Mouse (Mus musculus): ENCODE measurements around the gene Wdr5b. TPM values are rescaled to one million over a fixed set of nuclear protein-coding genes. Genes with fewer than 3 reads are reported as not detected.
A peak's percentile ranks its signal among the peaks of the same experiment; 100 is the strongest.

Gene Wdr5b
- polyA plus RNA-seq, 1 experiment: 1.6 TPM

DNA sequence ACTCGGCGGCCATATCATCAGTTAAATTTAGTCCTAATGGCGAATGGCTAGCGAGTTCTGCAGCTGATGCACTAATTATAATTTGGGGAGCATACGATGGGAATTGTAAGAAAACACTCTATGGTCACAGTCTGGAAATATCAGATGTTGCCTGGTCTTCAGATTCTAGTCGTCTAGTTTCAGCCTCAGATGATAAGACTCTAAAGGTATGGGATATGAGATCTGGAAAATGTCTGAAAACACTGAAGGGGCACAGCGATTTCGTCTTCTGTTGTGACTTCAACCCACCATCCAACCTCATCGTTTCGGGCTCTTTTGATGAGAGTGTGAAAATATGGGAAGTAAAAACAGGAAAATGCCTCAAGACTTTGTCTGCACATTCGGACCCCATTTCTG is 633 bp downstream of the Wdr5b start:
- peak overlapping the region; percentile 74 for H3ac ChIP-seq (ENCODE audit: control insufficient read depth, insufficient read length, low read depth)
- H3K79me3 ChIP-seq (ENCODE audit: low read depth): peaks cover 8% of the 10 kb centered on the region
- TF ChIP-seq CEBPB (IDR thresholded peaks at IDR 0.05; ENCODE audit: low read depth) (no peak), MAX (IDR thresholded peaks at IDR 0.05) (no peak), USF1 (IDR thresholded peaks at IDR 0.05; ENCODE audit: low read depth) (no peak), FOSL1 (IDR thresholded peaks at IDR 0.05; ENCODE audit: insufficient read depth, low read length, poor library complexity, severe bottlenecking) (no peak), MYOG (IDR thresholded peaks at IDR 0.05; ENCODE audit: control insufficient read depth, extremely low read depth, insufficient read length) (no peak), CTCF (IDR thresholded peaks at IDR 0.05; ENCODE audit: control insufficient read depth, insufficient read depth, insufficient read length) (no peak), MYOD1 (IDR thresholded peaks at IDR 0.05; ENCODE audit: control insufficient read depth, insufficient read length, low read depth) (no peak)
- H3K79me2 ChIP-seq (ENCODE audit: control insufficient read depth, insufficient read depth): peaks cover 28% of the 10 kb centered on the region
- no peaks in the 10 kb centered on the region for H3K27me3 ChIP-seq (ENCODE audit: control insufficient read depth, insufficient read depth, insufficient read length)
- H3K36me3 ChIP-seq (ENCODE audit: control insufficient read depth, insufficient read depth): peaks cover 26% of the 10 kb centered on the region
- peak overlapping the region; percentile 46 for H3K4me3 ChIP-seq (ENCODE audit: insufficient read depth, poor library complexity, severe bottlenecking)

- H3K79me2 ChIP-seq (ENCODE audit: control insufficient read depth, insufficient read depth): peaks cover 28% of the 10 kb centered on the region
- peaks cover 29% of the 10 kb centered on the region for H3K36me3 ChIP-seq (ENCODE audit: control insufficient read depth, insufficient read depth)
- no peak overlapping the region for H3K4me3 ChIP-seq (ENCODE audit: insufficient read depth, poor library complexity, severe bottlenecking)
- TF ChIP-seq MYOG (IDR thresholded peaks at IDR 0.05; ENCODE audit: control insufficient read depth, extremely low read depth, insufficient read length) (no peak), CTCF (IDR thresholded peaks at IDR 0.05; ENCODE audit: control insufficient read depth, insufficient read depth, insufficient read length) (no peak), CEBPB (IDR thresholded peaks at IDR 0.05; ENCODE audit: low read depth) (no peak), MAX (IDR thresholded peaks at IDR 0.05) (no peak), USF1 (IDR thresholded peaks at IDR 0.05; ENCODE audit: low read depth) (no peak), FOSL1 (IDR thresholded peaks at IDR 0.05; ENCODE audit: insufficient read depth, low read length, poor library complexity, severe bottlenecking) (no peak), MYOD1 (IDR thresholded peaks at IDR 0.05; ENCODE audit: control insufficient read depth, insufficient read length, low read depth) (no peak)
- no peak overlapping the region for H3ac ChIP-seq (ENCODE audit: control insufficient read depth, insufficient read length, low read depth)
- peaks cover 8% of the 10 kb centered on the region for H3K79me3 ChIP-seq (ENCODE audit: low read depth)
- no peaks in the 10 kb centered on the region for H3K27me3 ChIP-seq (ENCODE audit: control insufficient read depth, insufficient read depth, insufficient read length)
Observed at GRCm38 (mm10) chr16:36043073-36043472, 2.1 kb downstream of the Wdr5b start.

- peaks cover 8% of the 10 kb centered on the region for H3K79me3 ChIP-seq (ENCODE audit: low read depth)
- H3K79me2 ChIP-seq (ENCODE audit: control insufficient read depth, insufficient read depth): peaks cover 28% of the 10 kb centered on the region
- H3K27me3 ChIP-seq (ENCODE audit: control insufficient read depth, insufficient read depth, insufficient read length): no peaks in the 10 kb centered on the region
- H3ac ChIP-seq (ENCODE audit: control insufficient read depth, insufficient read length, low read depth): no peak overlapping the region
- H3K4me3 ChIP-seq (ENCODE audit: insufficient read depth, poor library complexity, severe bottlenecking): no peak overlapping the region
- peaks cover 37% of the 10 kb centered on the region for H3K36me3 ChIP-seq (ENCODE audit: control insufficient read depth, insufficient read depth)
- TF ChIP-seq MYOG (IDR thresholded peaks at IDR 0.05; ENCODE audit: control insufficient read depth, extremely low read depth, insufficient read length): no peak
- TF ChIP-seq MYOD1 (IDR thresholded peaks at IDR 0.05; ENCODE audit: control insufficient read depth, insufficient read length, low read depth): no peak
- TF ChIP-seq CEBPB (IDR thresholded peaks at IDR 0.05; ENCODE audit: low read depth): no peak
- no peak for TF ChIP-seq MAX (IDR thresholded peaks at IDR 0.05)
- no peak for TF ChIP-seq FOSL1 (IDR thresholded peaks at IDR 0.05; ENCODE audit: insufficient read depth, low read length, poor library complexity, severe bottlenecking)
- TF ChIP-seq USF1 (IDR thresholded peaks at IDR 0.05; ENCODE audit: low read depth): no peak
- no peak for TF ChIP-seq CTCF (IDR thresholded peaks at IDR 0.05; ENCODE audit: control insufficient read depth, insufficient read depth, insufficient read length)
Observed at GRCm38 (mm10) chr16:36043964-36044363, 3.0 kb downstream of the Wdr5b start.

DNA sequence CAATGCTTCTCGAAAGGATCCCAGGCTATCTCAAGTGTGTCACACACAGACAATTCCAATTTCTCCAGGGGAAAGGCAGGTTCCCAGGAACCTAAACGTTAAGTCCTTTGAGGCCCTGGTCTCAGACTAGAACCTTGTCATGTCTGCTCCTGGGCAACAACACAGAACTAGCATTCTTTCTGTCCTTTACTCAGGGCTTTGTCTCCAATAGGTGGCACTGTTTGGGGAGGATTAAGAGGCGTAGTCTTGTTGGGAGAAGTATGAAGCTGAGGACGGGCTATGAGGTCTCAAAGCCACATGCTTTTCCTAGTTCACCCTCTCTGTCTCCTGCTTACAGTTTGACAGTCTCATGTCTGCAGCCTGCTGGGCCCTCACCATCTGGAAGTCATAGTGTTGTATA is 6.5 kb downstream of the Wdr5b start:
- H3K79me3 ChIP-seq (ENCODE audit: low read depth): peaks cover 2% of the 10 kb centered on the region
- TF ChIP-seq MYOG (IDR thresholded peaks at IDR 0.05; ENCODE audit: control insufficient read depth, extremely low read depth, insufficient read length): no peak
- TF ChIP-seq USF1 (IDR thresholded peaks at IDR 0.05; ENCODE audit: low read depth): no peak
- TF ChIP-seq MAX (IDR thresholded peaks at IDR 0.05): no peak
- no peak for TF ChIP-seq CEBPB (IDR thresholded peaks at IDR 0.05; ENCODE audit: low read depth)
- TF ChIP-seq CTCF (IDR thresholded peaks at IDR 0.05; ENCODE audit: control insufficient read depth, insufficient read depth, insufficient read length): no peak
- TF ChIP-seq FOSL1 (IDR thresholded peaks at IDR 0.05; ENCODE audit: insufficient read depth, low read length, poor library complexity, severe bottlenecking): no peak
- no peak for TF ChIP-seq MYOD1 (IDR thresholded peaks at IDR 0.05; ENCODE audit: control insufficient read depth, insufficient read length, low read depth)

DNA sequence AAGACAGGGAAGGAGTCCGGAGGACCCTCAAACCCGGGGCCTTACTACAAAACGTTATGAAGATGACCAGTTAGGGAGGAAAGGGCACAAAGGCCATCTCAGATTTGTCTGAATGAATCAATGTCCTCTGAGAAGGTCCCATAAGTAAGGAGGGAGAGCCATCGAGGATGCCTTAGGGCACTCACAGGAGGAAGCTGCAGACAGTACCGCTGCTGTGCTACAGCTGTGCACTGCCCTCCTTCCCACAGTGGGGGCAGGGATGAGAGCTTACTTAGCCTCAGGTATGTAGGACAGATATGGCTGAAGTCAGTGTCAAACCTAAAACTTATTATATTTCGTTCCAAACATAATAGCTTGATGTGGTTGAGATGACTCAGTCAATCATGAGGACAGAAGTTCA is 10.5 kb downstream of the Wdr5b start:
- H3K4me3 ChIP-seq (ENCODE audit: insufficient read depth, poor library complexity, severe bottlenecking): no peak overlapping the region
- no peaks in the 10 kb centered on the region for H3K27me3 ChIP-seq (ENCODE audit: control insufficient read depth, insufficient read depth, insufficient read length)
- H3K79me3 ChIP-seq (ENCODE audit: low read depth): no peaks in the 10 kb centered on the region
- H3ac ChIP-seq (ENCODE audit: control insufficient read depth, insufficient read length, low read depth): no peak overlapping the region
- H3K79me2 ChIP-seq (ENCODE audit: control insufficient read depth, insufficient read depth): no peaks in the 10 kb centered on the region
- TF ChIP-seq MYOD1 (IDR thresholded peaks at IDR 0.05; ENCODE audit: control insufficient read depth, insufficient read length, low read depth): no peak
- peaks cover 38% of the 10 kb centered on the region for H3K36me3 ChIP-seq (ENCODE audit: control insufficient read depth, insufficient read depth)

More for the DNA sequence above, 6.5 kb downstream of the Wdr5b start:
- Histone ChIP-seq H3K4me3 (ENCODE audit: insufficient read depth, poor library complexity, severe bottlenecking) (no peak overlapping the region), H3K27me3 (ENCODE audit: control insufficient read depth, insufficient read depth, insufficient read length) (no peaks in the 10 kb centered on the region), H3K79me2 (ENCODE audit: control insufficient read depth, insufficient read depth) (peaks cover 14% of the 10 kb centered on the region), H3K36me3 (ENCODE audit: control insufficient read depth, insufficient read depth) (peaks cover 53% of the 10 kb centered on the region), H3ac (ENCODE audit: control insufficient read depth, insufficient read length, low read depth) (no peak overlapping the region)

DNA sequence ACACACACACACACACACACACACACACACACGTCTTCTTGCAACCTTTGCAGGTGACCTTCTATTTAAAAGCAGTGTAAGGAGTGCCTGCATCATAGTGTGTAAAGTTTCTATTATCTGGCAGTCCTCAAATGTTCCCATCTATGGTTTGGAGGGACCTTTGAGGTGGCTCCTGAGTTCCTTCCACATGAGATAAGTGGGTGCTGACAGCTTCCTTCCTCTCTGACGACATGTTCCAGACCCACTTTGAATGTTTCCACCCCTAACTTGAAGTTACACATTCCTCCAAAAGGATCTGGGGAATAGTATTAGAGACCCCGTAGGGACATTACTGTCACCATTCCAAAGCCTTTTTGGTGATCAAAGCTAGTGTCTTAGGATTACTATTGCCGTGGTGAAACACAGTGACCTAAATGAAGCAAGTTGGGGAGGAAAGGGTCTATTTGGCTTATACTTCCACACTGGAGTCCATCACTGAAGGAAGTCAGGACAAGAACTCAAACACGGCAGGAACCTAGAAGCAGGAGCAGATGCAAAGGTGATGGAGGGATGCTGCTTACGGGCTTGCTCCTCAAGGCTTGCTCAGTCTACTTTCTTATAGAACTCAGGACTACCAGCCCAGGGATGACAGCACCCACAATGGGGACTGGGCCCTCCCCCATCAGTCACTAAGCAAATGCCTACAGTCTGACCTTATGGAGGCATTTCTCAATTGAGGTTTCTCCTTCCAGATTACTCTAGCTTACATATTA is 12.7 kb downstream of the Wdr5b start:
- Histone ChIP-seq H3ac (ENCODE audit: control insufficient read depth, insufficient read length, low read depth) (no peak overlapping the region), H3K79me2 (ENCODE audit: control insufficient read depth, insufficient read depth) (peaks cover 9% of the 10 kb centered on the region), H3K27me3 (ENCODE audit: control insufficient read depth, insufficient read depth, insufficient read length) (no peaks in the 10 kb centered on the region), H3K36me3 (ENCODE audit: control insufficient read depth, insufficient read depth) (peaks cover 25% of the 10 kb centered on the region), H3K79me3 (ENCODE audit: low read depth) (peaks cover under 1% of the 10 kb centered on the region), H3K4me3 (ENCODE audit: insufficient read depth, poor library complexity, severe bottlenecking) (no peak overlapping the region)
- TF ChIP-seq MYOD1 (IDR thresholded peaks at IDR 0.05; ENCODE audit: control insufficient read depth, insufficient read length, low read depth) (no peak), MAX (IDR thresholded peaks at IDR 0.05) (no peak), CTCF (IDR thresholded peaks at IDR 0.05; ENCODE audit: control insufficient read depth, insufficient read depth, insufficient read length) (no peak), CEBPB (IDR thresholded peaks at IDR 0.05; ENCODE audit: low read depth) (no peak), MYOG (IDR thresholded peaks at IDR 0.05; ENCODE audit: control insufficient read depth, extremely low read depth, insufficient read length) (no peak), FOSL1 (IDR thresholded peaks at IDR 0.05; ENCODE audit: insufficient read depth, low read length, poor library complexity, severe bottlenecking) (no peak), USF1 (IDR thresholded peaks at IDR 0.05; ENCODE audit: low read depth) (no peak)

Data from C2C12 (cell line).